In genomic region chr7:121585721-121586120, GRCm38 (mm10) we compare ENCODE assay signal across 25 mouse cellular contexts.
DNase-seq lines count a peak whose midpoint lies in the region; ATAC-seq lines count a peak whose summit lies in the region.
"Had no signal": no experiment of that assay in that cellular context is flagged by ENCODE, and none has a peak within 500 bp of the region (broad histone marks: within the 10 kb centered on the region; RNA-seq: fewer than 3 reads in every experiment).

No protein-coding gene starts in this region.

- H3K27me3 ChIP-seq in hindbrain, embryonic 16.5 days (replicated peaks; ENCODE audit: control insufficient read depth, insufficient read depth, low read length), result no peaks in the 10 kb centered on the region
- no peaks in the 10 kb centered on the region for H3K27me3 ChIP-seq in hindbrain, embryonic 10.5 days (ENCODE audit: insufficient read depth, poor library complexity, severe bottlenecking)
- H3K27me3 ChIP-seq: embryonic facial prominence, embryonic 12.5 days; forebrain, embryonic 13.5 days; forebrain, embryonic 15.5 days had no signal

- no peak for DNase-seq in frontal cortex, postnatal 10 days (ENCODE audit: low spot score in 2 of 2)
- DNase-seq in hindbrain, embryonic 10.5 days (ENCODE audit: low spot score), result no peak
- peak; percentile 66 for DNase-seq in retina, adult 2 months (ENCODE audit: low read depth, low spot score)
- no peak for DNase-seq in retina, embryonic 14.5 days (ENCODE audit: low spot score)
- peak; percentile 77 for DNase-seq in retina, postnatal 1 day
- DNase-seq in left cerebral cortex, adult 11 months (ENCODE audit: low spot score), result no peak
- DNase-seq: adrenal gland, adult 8-10 months; adrenal gland, postnatal 14 days; adrenal gland, postnatal 36 days; B cell, adult 2 months; cerebellum, adult 11-12 months; cerebellum, adult 2 months; cerebellum, adult 9-10 months; cerebellum, postnatal 10 days; cerebellum, postnatal 25 days had no signal

- no peaks in the 10 kb centered on the region for H3K36me3 ChIP-seq in hindbrain, embryonic 16.5 days (ENCODE audit: control insufficient read depth, insufficient read depth, low read length)
- no peaks in the 10 kb centered on the region for H3K36me3 ChIP-seq in hindbrain, embryonic 10.5 days
- H3K36me3 ChIP-seq: embryonic facial prominence, embryonic 10.5 days; embryonic facial prominence, embryonic 12.5 days; forebrain, embryonic 15.5 days; G1E had no signal

- no peak overlapping the region for H3K9ac ChIP-seq in hindbrain, embryonic 16.5 days (ENCODE audit: low read depth, low read length)
- H3K9ac ChIP-seq: embryonic facial prominence, embryonic 12.5 days; forebrain, embryonic 13.5 days; forebrain, embryonic 15.5 days had no signal

- WGBS in hindbrain, embryonic 16.5 days, result 58% methylated on average over 10 of the region's 10 CpGs
- WGBS in hindbrain, embryonic 10.5 days, result 84% methylated on average over 10 of the region's 10 CpGs

- no peak overlapping the region for H3K27ac ChIP-seq in hindbrain, embryonic 16.5 days (ENCODE audit: low read depth, low read length)
- no peak overlapping the region for H3K27ac ChIP-seq in hindbrain, embryonic 10.5 days
- H3K27ac ChIP-seq: embryonic facial prominence, embryonic 10.5 days; embryonic facial prominence, embryonic 12.5 days; forebrain, embryonic 13.5 days; forebrain, embryonic 15.5 days had no signal

- no peak overlapping the region for H3K4me2 ChIP-seq in hindbrain, embryonic 16.5 days (ENCODE audit: low read length)
- H3K4me2 ChIP-seq: embryonic facial prominence, embryonic 12.5 days; forebrain, embryonic 13.5 days; forebrain, embryonic 15.5 days had no signal

- ATAC-seq in frontal cortex, adult (ENCODE audit: low TSS enrichment), result 0 out of 2 replicates have a peak, but pooled peaks have one; percentile 44
- 0 out of 2 replicates have a peak, but pooled peaks have one; percentile 37 for ATAC-seq in hindbrain, embryonic 16.5 days
- ATAC-seq: activated CD4-positive, CD25-positive, alpha-beta regulatory T cell, adult 4 months; CD4-positive, CD25-positive, alpha-beta regulatory T cell, adult 4 months; forebrain, embryonic 13.5 days; forebrain, embryonic 15.5 days; Patski had no signal

- peaks cover 4% of the 10 kb centered on the region; the same call in 1 of the 2 replicates for H3K4me1 ChIP-seq in hindbrain, embryonic 16.5 days (ENCODE audit: control insufficient read depth, insufficient read depth, low read depth, low read length)
- H3K4me1 ChIP-seq in hindbrain, embryonic 10.5 days (replicated peaks), result peaks cover 6% of the 10 kb centered on the region; the same call in 1 of the 2 replicates
- H3K4me1 ChIP-seq: embryonic facial prominence, embryonic 10.5 days; embryonic facial prominence, embryonic 12.5 days had no signal

- H3K4me3 ChIP-seq in hindbrain, embryonic 16.5 days (ENCODE audit: low read length), result no peak overlapping the region
- no peak overlapping the region for H3K4me3 ChIP-seq in hindbrain, embryonic 10.5 days
- H3K4me3 ChIP-seq: embryonic facial prominence, embryonic 10.5 days; embryonic facial prominence, embryonic 12.5 days; forebrain, embryonic 13.5 days; forebrain, embryonic 15.5 days had no signal

- H3K9me3 ChIP-seq in hindbrain, embryonic 16.5 days (ENCODE audit: control insufficient read depth, low read length), result no peaks in the 10 kb centered on the region
- H3K9me3 ChIP-seq in hindbrain, embryonic 10.5 days, result no peaks in the 10 kb centered on the region
- H3K9me3 ChIP-seq: embryonic facial prominence, embryonic 10.5 days; embryonic facial prominence, embryonic 12.5 days; forebrain, embryonic 13.5 days; forebrain, embryonic 15.5 days; G1E had no signal

Comparison
In these comparisons a context has a peak if more than half of its experiments do, and no peak if none do; other contexts are left out.
1. DNase-seq: peak in retina, adult 2 months (single experiment) and retina, postnatal 1 day (single experiment); none in frontal cortex, postnatal 10 days (0 of 2), hindbrain, embryonic 10.5 days (single experiment), retina, embryonic 14.5 days (single experiment) and left cerebral cortex, adult 11 months (single experiment).